Mouse (Mus musculus): Measurements from ENCODE around the gene Olfr700.

DNA sequence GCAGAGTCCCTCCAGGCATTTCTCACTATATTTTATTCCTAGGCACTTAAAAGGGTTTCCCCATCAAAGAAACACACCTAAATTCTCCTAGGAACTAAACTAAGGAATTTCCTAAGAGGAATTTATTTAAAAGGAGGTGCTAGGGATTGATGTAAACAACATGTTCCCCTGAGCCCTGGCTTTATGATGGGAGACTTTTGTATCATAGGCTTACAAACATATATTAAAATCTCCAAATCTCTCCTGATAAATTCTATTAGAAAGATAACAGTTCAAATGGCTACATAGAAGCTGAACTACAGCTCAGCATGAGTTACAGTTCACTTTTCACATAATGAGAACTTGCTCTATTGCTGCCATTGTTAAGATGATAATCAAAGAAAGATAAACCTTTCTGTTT, 25.2 kb upstream of the Olfr700 start, which contains the start of gene Olfr702:
- no peak for TF ChIP-seq POLR2A (IDR thresholded peaks at IDR 0.05; ENCODE audit: low read depth, low read length)
- no peak for TF ChIP-seq CTCF (IDR thresholded peaks at IDR 0.05; ENCODE audit: extremely low read depth, insufficient read depth, insufficient read length, insufficient replicate concordance)
